8 mouse cellular contexts compared by ENCODE assay signal in genomic region chr3:146345308-146345780, GRCm38 (mm10). TPM values are rescaled to one million over a fixed set of nuclear protein-coding genes. Genes with fewer than 3 reads are reported as not detected.
A peak's percentile ranks its signal among the peaks of the same experiment; 100 is the strongest.
DNase-seq lines count a peak whose midpoint lies in the region; ATAC-seq and TF ChIP-seq lines count a peak whose summit lies in the region.

No protein-coding gene starts in this region.

- DNase-seq in 3T3-L1 (ENCODE audit: low read depth, low spot score) (peak; percentile 82), adipocyte (ENCODE audit: low spot score) (peak; percentile 70)
- peak; percentile 32 to 54 for DNase-seq in gastrocnemius, postnatal 36 days
- peak; percentile 76 for DNase-seq in limb, embryonic 14.5 days (ENCODE audit: low spot score)
- peak; percentile 42 to 82 for DNase-seq in spleen, postnatal 4 days (ENCODE audit: low spot score in 2 of 2)

- whole genome bisulfite sequencing in intestine, postnatal 0 days: 5% methylated on average over 18 of the region's 18 CpGs
- 6% methylated on average over 18 of the region's 18 CpGs for WGBS in limb, embryonic 14.5 days
- 3% methylated on average over 18 of the region's 18 CpGs for WGBS in midbrain, embryonic 16.5 days

- H3K27ac ChIP-seq in cortical plate, adult 2 months (ENCODE audit: insufficient read depth, low read length): peak overlapping the region; percentile 9; the same call in 1 of the 2 replicates
- no peak overlapping the region for H3K27ac ChIP-seq in intestine, postnatal 0 days (ENCODE audit: low read depth, low read length)
- H3K27ac ChIP-seq in limb, embryonic 14.5 days (replicated peaks; ENCODE audit: low read depth, low read length): no peak overlapping the region
- H3K27ac ChIP-seq in midbrain, embryonic 16.5 days (ENCODE audit: low read length): peak overlapping the region; percentile 63

- no peaks in the 10 kb centered on the region for H3K36me3 ChIP-seq in intestine, postnatal 0 days (ENCODE audit: control insufficient read depth, insufficient read depth)
- H3K36me3 ChIP-seq in limb, embryonic 14.5 days (ENCODE audit: control insufficient read depth, insufficient read depth, low read length): no peaks in the 10 kb centered on the region
- H3K36me3 ChIP-seq in midbrain, embryonic 16.5 days (ENCODE audit: control insufficient read depth, insufficient read depth, low read length): no peaks in the 10 kb centered on the region

- intact Hi-C loops in gastrocnemius, postnatal 36 days (cut with DNase I): loop anchor here (5.0 to 10.0 kb wide), 4 partner anchors 149 to 599 kb away; partner anchors contain the start of genes Gng5 and Spata1

- peak; percentile 63 for ATAC-seq in intestine, postnatal 0 days
- peak; percentile 83 for ATAC-seq in limb, embryonic 14.5 days (ENCODE audit: low FRiP score, low read depth)
- peak; percentile 87 for ATAC-seq in midbrain, embryonic 16.5 days

- no peaks in the 10 kb centered on the region for H3K9me3 ChIP-seq in intestine, postnatal 0 days (ENCODE audit: control insufficient read depth)
- no peaks in the 10 kb centered on the region for H3K9me3 ChIP-seq in limb, embryonic 14.5 days (ENCODE audit: control insufficient read depth, low read length)
- no peaks in the 10 kb centered on the region for H3K9me3 ChIP-seq in midbrain, embryonic 16.5 days (replicated peaks; ENCODE audit: control insufficient read depth, low read length, poor library complexity, severe bottlenecking)

- peak; percentile 95 for TF ChIP-seq CTCF in cortical plate, adult 2 months (IDR thresholded peaks at IDR 0.05; ENCODE audit: extremely low read depth, insufficient read depth, low read length)
- TF ChIP-seq CTCF in intestine, postnatal 0 days (IDR thresholded peaks at IDR 0.05; ENCODE audit: low read depth): peak; percentile 99

- peak overlapping the region; percentile 41 for H3K4me3 ChIP-seq in cortical plate, adult 2 months (ENCODE audit: insufficient read depth, low read length)
- H3K4me3 ChIP-seq in intestine, postnatal 0 days (ENCODE audit: low read depth, low read length): 0 out of 2 replicates have a peak overlapping the region, but pooled peaks have one; percentile 11
- H3K4me3 ChIP-seq in limb, embryonic 14.5 days (replicated peaks; ENCODE audit: low read length): peak overlapping the region; percentile 11
- H3K4me3 ChIP-seq in midbrain, embryonic 16.5 days (ENCODE audit: low read depth, low read length): peak overlapping the region; percentile 34

- no peak overlapping the region for H3K9ac ChIP-seq in intestine, postnatal 0 days (ENCODE audit: low read depth, low read length)
- H3K9ac ChIP-seq in limb, embryonic 14.5 days (ENCODE audit: low read depth, low read length, severe bottlenecking): no peak overlapping the region
- peak overlapping the region; percentile 46; the same call in 1 of the 2 replicates for H3K9ac ChIP-seq in midbrain, embryonic 16.5 days (ENCODE audit: low read depth, low read length)

- peaks cover 7% of the 10 kb centered on the region for H3K4me1 ChIP-seq in cortical plate, adult 2 months (ENCODE audit: control insufficient read depth, insufficient read depth, low read length)
- H3K4me1 ChIP-seq in intestine, postnatal 0 days (replicated peaks; ENCODE audit: control insufficient read depth, insufficient read depth, low read length): no peaks in the 10 kb centered on the region
- peaks cover 9% of the 10 kb centered on the region; the same call in 1 of the 2 replicates for H3K4me1 ChIP-seq in limb, embryonic 14.5 days (ENCODE audit: control insufficient read depth, insufficient read depth, low read length)
- peaks cover 11% of the 10 kb centered on the region for H3K4me1 ChIP-seq in midbrain, embryonic 16.5 days (ENCODE audit: control insufficient read depth, insufficient read depth, low read length)

- H3K27me3 ChIP-seq in intestine, postnatal 0 days (replicated peaks; ENCODE audit: control insufficient read depth, insufficient read depth, low read length): no peaks in the 10 kb centered on the region
- H3K27me3 ChIP-seq in limb, embryonic 14.5 days (ENCODE audit: control insufficient read depth, insufficient read depth, low read length): no peaks in the 10 kb centered on the region
- no peaks in the 10 kb centered on the region for H3K27me3 ChIP-seq in midbrain, embryonic 16.5 days (ENCODE audit: control insufficient read depth, insufficient read depth, low read depth, low read length)

- H3K4me2 ChIP-seq in intestine, postnatal 0 days (replicated peaks; ENCODE audit: low read depth): peak overlapping the region; percentile 55
- peak overlapping the region; percentile 43 for H3K4me2 ChIP-seq in limb, embryonic 14.5 days (replicated peaks; ENCODE audit: low read depth, low read length, severe bottlenecking)
- peak overlapping the region; percentile 47 for H3K4me2 ChIP-seq in midbrain, embryonic 16.5 days (ENCODE audit: low read length)

- TF ChIP-seq POLR2A in cortical plate, adult 2 months (IDR thresholded peaks at IDR 0.05; ENCODE audit: extremely low read depth, insufficient read depth, low read length): 0 out of 2 replicates have a peak, but pooled peaks have one; percentile 10
- TF ChIP-seq POLR2A in limb, embryonic 14.5 days (IDR thresholded peaks at IDR 0.05; ENCODE audit: borderline replicate concordance, extremely low read depth, insufficient read depth, insufficient read length): no peak

RNA-seq across cellular contexts. Expression of gene Ssx2ip, which starts 59.1 kb away (rescaled TPM):
- 40.7 and 41.8 TPM in 2 replicates for polyA plus RNA-seq in cortical plate, adult 2 months (2012; rRNA removed)
- 10 to 100 TPM; 25.9 to 33.6 TPM for total RNA-seq in gastrocnemius, postnatal 36 days (2021)
- polyA plus RNA-seq in intestine, postnatal 0 days (2015; fragmentation: Nextera tagmentation; extraction: Ambion mirVana): 31.1 TPM in 2 replicates
- polyA plus RNA-seq in limb, embryonic 14.5 days (2012; rRNA removed): 9.1 and 12.2 TPM in 2 replicates
- polyA plus RNA-seq in limb, embryonic 14.5 days (2014; fragmentation: Nextera tagmentation; extraction: Ambion mirVana): 28.6 and 32.6 TPM in 2 replicates
- polyA plus RNA-seq in midbrain, embryonic 16.5 days (2015; fragmentation: Nextera tagmentation; extraction: Ambion mirVana): 18.0 and 18.2 TPM in 2 replicates

Comparison
In these comparisons a context has a peak if more than half of its experiments do, and no peak if none do; other contexts are left out.
1. H3K27ac ChIP-seq: peak in cortical plate, adult 2 months (single experiment) and midbrain, embryonic 16.5 days (single experiment); none in intestine, postnatal 0 days (single experiment) and limb, embryonic 14.5 days (single experiment).
2. Peak in every context shown above with its lines, with median percentiles within 50 percentile points of each other: DNase-seq, H3K4me3 ChIP-seq, ATAC-seq and H3K4me2 ChIP-seq.